Mouse (Mus musculus): Measurements from ENCODE around the gene Kazald1. TPM values are rescaled to one million over a fixed set of nuclear protein-coding genes. Genes with fewer than 3 reads are reported as not detected.
A peak's percentile ranks its signal among the peaks of the same experiment; 100 is the strongest.
"Not testable (repeated sequence)": the region's sequence is repeated elsewhere in the genome, so short reads cannot be mapped to it uniquely, and the experiment has no call there.

The Kazald1 gene
- polyA plus RNA-seq, 1 experiment, result 6.1 TPM

DNA sequence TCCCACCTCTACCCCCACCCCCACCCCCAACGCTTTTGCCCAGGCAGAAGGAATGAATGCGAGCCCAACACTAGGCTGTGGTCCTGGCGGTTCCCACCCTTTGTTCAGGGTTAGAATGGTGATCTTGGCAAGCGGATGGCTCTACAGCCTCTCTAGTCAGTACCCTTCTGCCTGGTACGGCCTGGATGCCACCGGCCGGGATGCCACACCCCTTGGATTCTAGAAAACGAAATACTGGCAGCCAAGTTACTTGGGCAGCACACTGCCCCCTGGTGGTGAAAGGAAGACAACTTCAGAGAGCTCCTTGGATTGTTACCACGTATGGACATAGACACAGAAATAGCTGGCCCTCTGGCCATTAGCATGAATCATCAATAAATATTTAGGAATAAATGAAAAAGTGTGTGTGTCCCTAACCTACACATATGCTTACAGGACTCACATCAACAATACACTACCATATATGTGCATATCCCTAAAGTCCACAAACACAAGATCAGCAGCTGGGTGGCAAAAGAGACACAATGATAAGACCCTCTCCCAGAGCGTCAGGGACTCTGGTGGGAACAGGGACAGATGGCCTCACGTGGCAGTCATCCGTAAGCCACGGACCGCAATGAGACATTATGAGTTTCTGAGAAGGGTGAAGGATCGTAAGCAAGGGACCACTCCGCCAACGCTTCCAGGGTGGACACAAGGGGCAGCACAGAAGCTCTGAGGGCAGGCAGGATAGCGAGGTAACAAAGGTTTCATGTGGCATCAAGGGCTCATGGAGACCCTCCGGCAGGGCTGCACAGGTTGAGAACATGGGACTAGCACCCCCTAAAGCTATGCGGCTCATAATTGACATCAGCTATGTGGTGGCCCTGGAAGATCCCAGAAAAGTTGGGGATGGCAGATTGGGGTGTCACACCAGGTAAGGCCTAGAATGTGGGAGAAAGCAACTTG lies 44.0 kb upstream of the Kazald1 start:
- Histone ChIP-seq H3K4me3 (ENCODE audit: control insufficient read depth, low read depth, low read length) (no peak overlapping the region), H3K27me3 (ENCODE audit: control insufficient read depth, insufficient read depth, low read length) (no peaks in the 10 kb centered on the region), H3K27ac (ENCODE audit: control insufficient read depth, insufficient read depth, low read depth, low read length) (no peak overlapping the region), H3K36me3 (ENCODE audit: control insufficient read depth, insufficient read depth, low read length) (no peaks in the 10 kb centered on the region), H3K4me1 (ENCODE audit: control insufficient read depth, insufficient read depth, low read length) (peaks cover 16% of the 10 kb centered on the region)
- TF ChIP-seq CTCF (IDR thresholded peaks at IDR 0.05; ENCODE audit: control insufficient read depth, insufficient read depth, insufficient replicate concordance, low read depth, low read length) (peak; percentile 66; the same call in 1 of the 2 replicates), POLR2A (IDR thresholded peaks at IDR 0.05; ENCODE audit: control insufficient read depth, low read depth, low read length) (no peak)

GRCm38 (mm10) chr19:45031780-45032179 lies 43.3 kb upstream of the Kazald1 start:
- Histone ChIP-seq H3K27ac (ENCODE audit: control insufficient read depth, insufficient read depth, low read depth, low read length) (no peak overlapping the region), H3K4me3 (ENCODE audit: control insufficient read depth, low read depth, low read length) (no peak overlapping the region), H3K36me3 (ENCODE audit: control insufficient read depth, insufficient read depth, low read length) (no peaks in the 10 kb centered on the region), H3K27me3 (ENCODE audit: control insufficient read depth, insufficient read depth, low read length) (no peaks in the 10 kb centered on the region), H3K4me1 (ENCODE audit: control insufficient read depth, insufficient read depth, low read length) (peaks cover 12% of the 10 kb centered on the region)
- TF ChIP-seq CTCF (IDR thresholded peaks at IDR 0.05; ENCODE audit: control insufficient read depth, insufficient read depth, insufficient replicate concordance, low read depth, low read length) (peak; percentile 75; the same call in 1 of the 2 replicates), POLR2A (IDR thresholded peaks at IDR 0.05; ENCODE audit: control insufficient read depth, low read depth, low read length) (no peak)

- TF ChIP-seq POLR2A (IDR thresholded peaks at IDR 0.05; ENCODE audit: control insufficient read depth, low read depth, low read length) (no peak), CTCF (IDR thresholded peaks at IDR 0.05; ENCODE audit: control insufficient read depth, insufficient read depth, insufficient replicate concordance, low read depth, low read length) (peak; percentile 29; the same call in 1 of the 2 replicates)
- Histone ChIP-seq H3K36me3 (ENCODE audit: control insufficient read depth, insufficient read depth, low read length) (no peaks in the 10 kb centered on the region), H3K27me3 (ENCODE audit: control insufficient read depth, insufficient read depth, low read length) (no peaks in the 10 kb centered on the region), H3K4me3 (ENCODE audit: control insufficient read depth, low read depth, low read length) (no peak overlapping the region), H3K4me1 (ENCODE audit: control insufficient read depth, insufficient read depth, low read length) (peaks cover 12% of the 10 kb centered on the region), H3K27ac (ENCODE audit: control insufficient read depth, insufficient read depth, low read depth, low read length) (no peak overlapping the region)
Observed at GRCm38 (mm10) chr19:45032570-45033332, 42.3 kb upstream of the Kazald1 start.

- Histone ChIP-seq H3K4me1 (ENCODE audit: control insufficient read depth, insufficient read depth, low read length) (peaks cover 7% of the 10 kb centered on the region; the same call in 1 of the 2 replicates), H3K4me3 (ENCODE audit: control insufficient read depth, low read depth, low read length) (no peak overlapping the region), H3K27me3 (ENCODE audit: control insufficient read depth, insufficient read depth, low read length) (no peaks in the 10 kb centered on the region), H3K27ac (ENCODE audit: control insufficient read depth, insufficient read depth, low read depth, low read length) (no peak overlapping the region), H3K36me3 (ENCODE audit: control insufficient read depth, insufficient read depth, low read length) (no peaks in the 10 kb centered on the region)
- TF ChIP-seq POLR2A (IDR thresholded peaks at IDR 0.05; ENCODE audit: control insufficient read depth, low read depth, low read length), result no peak
- peak; percentile 56; the same call in 1 of the 2 replicates for TF ChIP-seq CTCF (IDR thresholded peaks at IDR 0.05; ENCODE audit: control insufficient read depth, insufficient read depth, insufficient replicate concordance, low read depth, low read length)
Observed at GRCm38 (mm10) chr19:45036867-45037266, 38.2 kb upstream of the Kazald1 start.

- H3K27me3 ChIP-seq (ENCODE audit: control insufficient read depth, insufficient read depth, low read length); H3K36me3 ChIP-seq (ENCODE audit: control insufficient read depth, insufficient read depth, low read length); H3K4me3 ChIP-seq (ENCODE audit: control insufficient read depth, low read depth, low read length); H3K27ac ChIP-seq (ENCODE audit: control insufficient read depth, insufficient read depth, low read depth, low read length); H3K4me1 ChIP-seq (ENCODE audit: control insufficient read depth, insufficient read depth, low read length): not testable (repeated sequence)
Observed at GRCm38 (mm10) chr19:45038198-45038597, 36.8 kb upstream of the Kazald1 start.

DNA sequence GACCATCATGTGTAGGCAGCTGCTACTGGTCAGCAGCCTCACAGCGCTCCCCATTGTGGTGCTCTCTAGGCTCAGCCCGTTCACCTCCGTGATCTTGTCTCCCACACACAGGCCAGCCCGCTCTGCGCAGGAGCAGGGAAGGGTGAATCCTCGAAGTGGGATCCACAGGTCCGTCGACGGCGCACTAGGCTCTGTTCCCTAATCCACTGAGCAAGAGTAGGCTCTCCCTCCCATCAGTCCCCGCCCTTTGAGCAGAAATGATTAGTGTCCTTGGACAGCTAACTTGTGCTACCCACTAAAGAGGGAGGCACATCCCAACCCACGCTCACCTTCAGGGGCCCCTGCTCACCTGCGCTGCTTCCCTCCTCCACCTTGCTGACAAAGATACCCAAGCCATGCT lies 34.8 kb upstream of the Kazald1 start:
- Histone ChIP-seq H3K4me3 (ENCODE audit: control insufficient read depth, low read depth, low read length) (no peak overlapping the region), H3K27me3 (ENCODE audit: control insufficient read depth, insufficient read depth, low read length) (no peaks in the 10 kb centered on the region), H3K4me1 (ENCODE audit: control insufficient read depth, insufficient read depth, low read length) (peaks cover 7% of the 10 kb centered on the region; the same call in 1 of the 2 replicates), H3K36me3 (ENCODE audit: control insufficient read depth, insufficient read depth, low read length) (no peaks in the 10 kb centered on the region), H3K27ac (ENCODE audit: control insufficient read depth, insufficient read depth, low read depth, low read length) (no peak overlapping the region)
- TF ChIP-seq POLR2A (IDR thresholded peaks at IDR 0.05; ENCODE audit: control insufficient read depth, low read depth, low read length) (no peak), CTCF (IDR thresholded peaks at IDR 0.05; ENCODE audit: control insufficient read depth, insufficient read depth, insufficient replicate concordance, low read depth, low read length) (no peak)

GRCm38 (mm10) chr19:45044389-45044927 lies 30.6 kb upstream of the Kazald1 start:
- Histone ChIP-seq H3K36me3 (ENCODE audit: control insufficient read depth, insufficient read depth, low read length) (no peaks in the 10 kb centered on the region), H3K27me3 (ENCODE audit: control insufficient read depth, insufficient read depth, low read length) (no peaks in the 10 kb centered on the region), H3K4me1 (ENCODE audit: control insufficient read depth, insufficient read depth, low read length) (peaks cover 32% of the 10 kb centered on the region), H3K27ac (ENCODE audit: control insufficient read depth, insufficient read depth, low read depth, low read length) (no peak overlapping the region), H3K4me3 (ENCODE audit: control insufficient read depth, low read depth, low read length) (no peak overlapping the region)
- no peak for TF ChIP-seq CTCF (IDR thresholded peaks at IDR 0.05; ENCODE audit: control insufficient read depth, insufficient read depth, insufficient replicate concordance, low read depth, low read length)
- TF ChIP-seq POLR2A (IDR thresholded peaks at IDR 0.05; ENCODE audit: control insufficient read depth, low read depth, low read length), result no peak

Data from testis, adult 2 months (tissue).